Mouse (Mus musculus) bone marrow, adult 2 months (tissue): Measurements from ENCODE around the gene Tgfbr3.

ENCODE experiments used
- CTCF ChIP-seq: fragments of 200-500 bp; IDR thresholded peaks from 2 replicates; pipeline ENCODE4 v1.5.1; 2011; ENCODE audit warnings: low read length, control low read depth; ENCODE audit not compliant: control insufficient read depth, insufficient read depth
- POLR2A ChIP-seq: fragments of 200-500 bp; IDR thresholded peaks from 2 replicates; pipeline ENCODE4 v1.6.1; 2011; ENCODE audit warnings: low read depth, mild to moderate bottlenecking, control low read depth, low read length, borderline replicate concordance; ENCODE audit not compliant: control insufficient read depth

GRCm38 (mm10) chr5:107098007-107098406, 191.4 kb downstream of the Tgfbr3 start:
- TF ChIP-seq CTCF = no peak
- no peak for TF ChIP-seq POLR2A
